Comparison of ENCODE assay signal across 8 mouse cellular contexts in genomic region chr10:52232196-52233176, GRCm38 (mm10). TPM values are rescaled to one million over a fixed set of nuclear protein-coding genes. Genes with fewer than 3 reads are reported as not detected.
A peak's percentile ranks its signal among the peaks of the same experiment; 100 is the strongest.
DNase-seq lines count a peak whose midpoint lies in the region; ATAC-seq lines count a peak whose summit lies in the region.

No protein-coding gene starts in this region.

- WGBS in intestine, embryonic 16.5 days = 9% methylated on average over 21 of the region's 21 CpGs
- WGBS in liver, embryonic 15.5 days (ENCODE audit: insufficient replicate concordance) = 9% methylated on average over 21 of the region's 21 CpGs
- WGBS in neural tube, embryonic 11.5 days = 13% methylated on average over 21 of the region's 21 CpGs

- peak overlapping the region; percentile 90 for H3K27ac ChIP-seq in intestine, embryonic 16.5 days (ENCODE audit: low read length)
- H3K27ac ChIP-seq in liver, embryonic 15.5 days (replicated peaks) = peak overlapping the region; percentile 35
- H3K27ac ChIP-seq in neural tube, embryonic 11.5 days (ENCODE audit: low read depth, low read length) = no peak overlapping the region

- H3K4me1 ChIP-seq in intestine, embryonic 16.5 days (ENCODE audit: control insufficient read depth, insufficient read depth, low read length) = peaks cover 9% of the 10 kb centered on the region; the same call in 1 of the 2 replicates
- peaks cover 20% of the 10 kb centered on the region for H3K4me1 ChIP-seq in liver, embryonic 15.5 days (replicated peaks)
- H3K4me1 ChIP-seq in neural tube, embryonic 11.5 days (ENCODE audit: control insufficient read depth, insufficient read depth, low read length) = no peaks in the 10 kb centered on the region

- peak overlapping the region; percentile 82 for H3K4me3 ChIP-seq in intestine, embryonic 16.5 days (ENCODE audit: low read length)
- peak overlapping the region; percentile 65 for H3K4me3 ChIP-seq in liver, embryonic 15.5 days (replicated peaks)
- H3K4me3 ChIP-seq in neural tube, embryonic 11.5 days (ENCODE audit: low read depth, low read length) = peak overlapping the region; percentile 79

- H3K36me3 ChIP-seq in intestine, embryonic 16.5 days (ENCODE audit: control insufficient read depth, insufficient read depth, low read length) = no peaks in the 10 kb centered on the region
- H3K36me3 ChIP-seq in liver, embryonic 15.5 days (replicated peaks) = no peaks in the 10 kb centered on the region
- no peaks in the 10 kb centered on the region for H3K36me3 ChIP-seq in neural tube, embryonic 11.5 days (ENCODE audit: control insufficient read depth, insufficient read depth, low read length)

- no peaks in the 10 kb centered on the region for H3K9me3 ChIP-seq in intestine, embryonic 16.5 days (ENCODE audit: control insufficient read depth, low read length)
- H3K9me3 ChIP-seq in liver, embryonic 15.5 days (replicated peaks) = no peaks in the 10 kb centered on the region
- no peaks in the 10 kb centered on the region for H3K9me3 ChIP-seq in neural tube, embryonic 11.5 days (ENCODE audit: control insufficient read depth, low read length)

- peak; percentile 76 for ATAC-seq in granulocyte monocyte progenitor cell, adult 5-6 weeks (replicated peaks; ENCODE audit: poor library complexity, severe bottlenecking)
- peak; percentile 90 for ATAC-seq in intestine, embryonic 16.5 days
- no peak for ATAC-seq in liver, embryonic 15.5 days (ENCODE audit: insufficient read depth)
- ATAC-seq in neural tube, embryonic 11.5 days (ENCODE audit: insufficient read depth, low FRiP score, low TSS enrichment) = peak; percentile 31
- ATAC-seq in erythroid progenitor cell, adult 5-6 weeks (replicated peaks; ENCODE audit: low FRiP score, poor library complexity, severe bottlenecking) = no peak

- peak; percentile 8 for DNase-seq in right cerebral cortex, postnatal 14 days
- no peak for DNase-seq in right cerebral cortex, postnatal 36 days (ENCODE audit: low spot score in 2 of 2)
- DNase-seq in cerebellum, adult 8-10 months = peak; percentile 30
- peak; percentile 45 for DNase-seq in neural tube, embryonic 11.5 days (ENCODE audit: low spot score)

- H3K27me3 ChIP-seq in intestine, embryonic 16.5 days (replicated peaks; ENCODE audit: control insufficient read depth, insufficient read depth, low read length) = no peaks in the 10 kb centered on the region
- H3K27me3 ChIP-seq in liver, embryonic 15.5 days = peaks cover 34% of the 10 kb centered on the region
- no peaks in the 10 kb centered on the region for H3K27me3 ChIP-seq in neural tube, embryonic 11.5 days (ENCODE audit: control insufficient read depth, insufficient read depth, low read length)

- peak overlapping the region; percentile 61 for H3K4me2 ChIP-seq in intestine, embryonic 16.5 days (ENCODE audit: low read depth, low read length)
- H3K4me2 ChIP-seq in liver, embryonic 15.5 days = peak overlapping the region; percentile 86
- peak overlapping the region; percentile 55 for H3K4me2 ChIP-seq in neural tube, embryonic 11.5 days (ENCODE audit: low read depth)

- H3K9ac ChIP-seq in intestine, embryonic 16.5 days (ENCODE audit: low read depth, low read length) = peak overlapping the region; percentile 94
- H3K9ac ChIP-seq in liver, embryonic 15.5 days = no peak overlapping the region
- H3K9ac ChIP-seq in neural tube, embryonic 11.5 days (ENCODE audit: low read length) = no peak overlapping the region

RNA-seq across cellular contexts. Expression of gene Dcbld1, which starts 0.9 kb away (rescaled TPM):
- 0.09 TPM in 1 of 2 replicates, not detected in the other for total RNA-seq in granulocyte monocyte progenitor cell, adult 5-6 weeks (2014; fragmentation: Nextera tagmentation)
- total RNA-seq in granulocyte monocyte progenitor cell, adult 5-6 weeks (2017) = 0.10 TPM in 1 of 2 replicates, not detected in the other
- 45.0 and 45.9 TPM in 2 replicates for polyA plus RNA-seq in intestine, embryonic 16.5 days (2015; fragmentation: Nextera tagmentation; extraction: Ambion mirVana)
- polyA plus RNA-seq in liver, embryonic 15.5 days (2015; fragmentation: Nextera tagmentation; extraction: Ambion mirVana) = 4.4 TPM in 2 replicates
- 24.8 and 26.4 TPM in 2 replicates for polyA plus RNA-seq in neural tube, embryonic 11.5 days (2014; fragmentation: Nextera tagmentation; extraction: Ambion mirVana)
- total RNA-seq in erythroid progenitor cell, adult 5-6 weeks (2015; ENCODE audit: low replicate concordance) = not detected in 2 replicates
- not detected in 2 replicates for total RNA-seq in erythroid progenitor cell, adult 5-6 weeks (2017; ENCODE audit: low replicate concordance)

RNA-seq across cellular contexts. Expression of gene Ros1, which starts 37.4 kb away (rescaled TPM):
- not detected in 2 replicates for total RNA-seq in granulocyte monocyte progenitor cell, adult 5-6 weeks (2014; fragmentation: Nextera tagmentation)
- total RNA-seq in granulocyte monocyte progenitor cell, adult 5-6 weeks (2017) = not detected in 2 replicates
- 4.6 and 7.6 TPM in 2 replicates for polyA plus RNA-seq in intestine, embryonic 16.5 days (2015; fragmentation: Nextera tagmentation; extraction: Ambion mirVana)
- polyA plus RNA-seq in liver, embryonic 15.5 days (2015; fragmentation: Nextera tagmentation; extraction: Ambion mirVana) = 0.01 TPM in 1 of 2 replicates, not detected in the other
- not detected in 2 replicates for polyA plus RNA-seq in neural tube, embryonic 11.5 days (2014; fragmentation: Nextera tagmentation; extraction: Ambion mirVana)
- not detected in 2 replicates for total RNA-seq in erythroid progenitor cell, adult 5-6 weeks (2015; ENCODE audit: low replicate concordance)
- total RNA-seq in erythroid progenitor cell, adult 5-6 weeks (2017; ENCODE audit: low replicate concordance) = not detected in 2 replicates

Comparison
In these comparisons a context has a peak if more than half of its experiments do, and no peak if none do; other contexts are left out.
1. DNase-seq: peak in right cerebral cortex, postnatal 14 days (single experiment), cerebellum, adult 8-10 months (single experiment) and neural tube, embryonic 11.5 days (single experiment); none in right cerebral cortex, postnatal 36 days (0 of 2).
2. ATAC-seq: peak in granulocyte monocyte progenitor cell, adult 5-6 weeks (single experiment), intestine, embryonic 16.5 days (single experiment) and neural tube, embryonic 11.5 days (single experiment); none in liver, embryonic 15.5 days (single experiment) and erythroid progenitor cell, adult 5-6 weeks (single experiment).
3. Peak in every context shown above with its lines, with median percentiles within 50 percentile points of each other: H3K4me2 ChIP-seq and H3K4me3 ChIP-seq.